Mouse (Mus musculus): ENCODE results near the gene Usp6nl.

DNA sequence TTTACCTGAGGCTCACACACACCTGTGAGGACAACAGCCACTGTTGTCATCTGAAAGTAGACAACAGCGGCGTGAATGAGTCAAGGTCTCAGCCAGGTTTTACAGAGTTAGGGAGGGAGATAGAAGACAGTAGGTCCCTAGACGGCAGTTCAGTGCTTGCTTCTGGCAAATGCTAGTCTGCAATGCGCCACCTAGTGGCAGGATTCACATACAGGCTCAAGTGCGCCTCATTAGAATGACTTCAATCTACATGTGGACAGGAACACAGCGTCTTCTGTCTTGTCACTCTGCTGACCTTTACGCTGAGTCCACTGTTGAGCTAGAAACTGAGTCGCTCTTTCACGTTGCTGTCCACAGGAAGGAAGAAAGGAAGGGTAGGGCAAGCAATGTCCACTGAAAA is 146.7 kb downstream of the Usp6nl start:
- TF ChIP-seq POLR2A (IDR thresholded peaks at IDR 0.05; ENCODE audit: insufficient read depth, low read depth, low read length) (no peak), CTCF (IDR thresholded peaks at IDR 0.05; ENCODE audit: insufficient read depth, low read depth, low read length) (0 out of 2 replicates have a peak, but pooled peaks have one; percentile 25)
